Mouse (Mus musculus): Measurements from ENCODE around the gene Shpk. TPM values are rescaled to one million over a fixed set of nuclear protein-coding genes. Genes with fewer than 3 reads are reported as not detected.

Gene Shpk
- polyA plus RNA-seq, 1 experiment from 2014 or later = 3.9 TPM

- no peak for TF ChIP-seq CTCF (IDR thresholded peaks at IDR 0.05; ENCODE audit: low read depth)
- no peak overlapping the region for H3K9ac ChIP-seq (ENCODE audit: low read depth, low read length)
- H3K27me3 ChIP-seq (ENCODE audit: insufficient read depth, low read length) = no peaks in the 10 kb centered on the region
- no peaks in the 10 kb centered on the region for H3K36me3 ChIP-seq (ENCODE audit: insufficient read depth, low read length)
- no peaks in the 10 kb centered on the region for H3K9me3 ChIP-seq (replicated peaks; ENCODE audit: low read length)
- 85% methylated on average over 8 of the region's 8 CpGs for WGBS
- no peak for DNase-seq (ENCODE audit: low spot score)
- 0 out of 2 replicates have a peak, but pooled peaks cover 4% of the 10 kb centered on the region for H3K4me1 ChIP-seq (replicated peaks; ENCODE audit: insufficient read depth, low read length)
- no peak overlapping the region for H3K4me2 ChIP-seq (ENCODE audit: low read length)
- ATAC-seq (replicated peaks; ENCODE audit: low FRiP score, low read depth) = no peak
- H3K27ac ChIP-seq = no peak overlapping the region
- H3K4me3 ChIP-seq (replicated peaks; ENCODE audit: low read depth, low read length) = no peak overlapping the region
These were observed 31.2 kb upstream of the Shpk start for GRCm38 (mm10) chr11:73168071-73168470.

GRCm38 (mm10) chr11:73168576-73168975 is 30.7 kb upstream of the Shpk start:
- 76% methylated on average over 6 of the region's 6 CpGs for WGBS
- H3K4me2 ChIP-seq (ENCODE audit: low read length) = no peak overlapping the region
- no peaks in the 10 kb centered on the region for H3K36me3 ChIP-seq (ENCODE audit: insufficient read depth, low read length)
- no peak for TF ChIP-seq CTCF (IDR thresholded peaks at IDR 0.05; ENCODE audit: low read depth)
- no peak overlapping the region for H3K27ac ChIP-seq
- H3K4me3 ChIP-seq (replicated peaks; ENCODE audit: low read depth, low read length) = no peak overlapping the region
- H3K4me1 ChIP-seq (replicated peaks; ENCODE audit: insufficient read depth, low read length) = 0 out of 2 replicates have a peak, but pooled peaks cover 4% of the 10 kb centered on the region
- ATAC-seq (replicated peaks; ENCODE audit: low FRiP score, low read depth) (no peak), DNase-seq (ENCODE audit: low spot score) (no peak)
- no peaks in the 10 kb centered on the region for H3K9me3 ChIP-seq (replicated peaks; ENCODE audit: low read length)
- no peaks in the 10 kb centered on the region for H3K27me3 ChIP-seq (ENCODE audit: insufficient read depth, low read length)
- H3K9ac ChIP-seq (ENCODE audit: low read depth, low read length) = no peak overlapping the region

- Histone ChIP-seq H3K9me3 (replicated peaks; ENCODE audit: low read length) (no peaks in the 10 kb centered on the region), H3K9ac (ENCODE audit: low read depth, low read length) (no peak overlapping the region), H3K4me2 (ENCODE audit: low read length) (no peak overlapping the region), H3K27me3 (ENCODE audit: insufficient read depth, low read length) (no peaks in the 10 kb centered on the region), H3K36me3 (ENCODE audit: insufficient read depth, low read length) (no peaks in the 10 kb centered on the region), H3K4me1 (replicated peaks; ENCODE audit: insufficient read depth, low read length) (0 out of 2 replicates have a peak, but pooled peaks cover 4% of the 10 kb centered on the region), H3K27ac (no peak overlapping the region), H3K4me3 (replicated peaks; ENCODE audit: low read depth, low read length) (no peak overlapping the region)
- peak; percentile 75 for TF ChIP-seq CTCF (IDR thresholded peaks at IDR 0.05; ENCODE audit: low read depth)
- 56% methylated on average over 4 of the region's 4 CpGs for WGBS
- ATAC-seq (replicated peaks; ENCODE audit: low FRiP score, low read depth) (peak; percentile 37; the same call in 1 of the 2 replicates), DNase-seq (ENCODE audit: low spot score) (peak; percentile 65)
These were observed 30.0 kb upstream of the Shpk start for GRCm38 (mm10) chr11:73169231-73169630.

- Histone ChIP-seq H3K4me1 (replicated peaks; ENCODE audit: insufficient read depth, low read length) (peaks cover 9% of the 10 kb centered on the region; the same call in 1 of the 2 replicates), H3K4me3 (replicated peaks; ENCODE audit: low read depth, low read length) (no peak overlapping the region), H3K9ac (ENCODE audit: low read depth, low read length) (no peak overlapping the region), H3K27ac (0 out of 2 replicates have a peak overlapping the region, but pooled peaks have one; percentile 20), H3K36me3 (ENCODE audit: insufficient read depth, low read length) (peaks cover 3% of the 10 kb centered on the region; the same call in 1 of the 2 replicates), H3K27me3 (ENCODE audit: insufficient read depth, low read length) (no peaks in the 10 kb centered on the region), H3K9me3 (replicated peaks; ENCODE audit: low read length) (no peaks in the 10 kb centered on the region), H3K4me2 (ENCODE audit: low read length) (no peak overlapping the region)
- 43% methylated on average over 5 of the region's 5 CpGs for WGBS
- peak; percentile 23 for DNase-seq (ENCODE audit: low spot score)
- ATAC-seq (replicated peaks; ENCODE audit: low FRiP score, low read depth) = no peak
- no peak for TF ChIP-seq CTCF (IDR thresholded peaks at IDR 0.05; ENCODE audit: low read depth)
These were observed 27.1 kb upstream of the Shpk start for GRCm38 (mm10) chr11:73172186-73172585.

GRCm38 (mm10) chr11:73175612-73176011 is 23.6 kb upstream of the Shpk start:
- H3K36me3 ChIP-seq (ENCODE audit: insufficient read depth, low read length) = peaks cover 3% of the 10 kb centered on the region; the same call in 1 of the 2 replicates
- peaks cover 14% of the 10 kb centered on the region for H3K4me1 ChIP-seq (replicated peaks; ENCODE audit: insufficient read depth, low read length)
- H3K4me2 ChIP-seq (ENCODE audit: low read length) = peak overlapping the region; percentile 79
- no peak for TF ChIP-seq CTCF (IDR thresholded peaks at IDR 0.05; ENCODE audit: low read depth)
- no peaks in the 10 kb centered on the region for H3K27me3 ChIP-seq (ENCODE audit: insufficient read depth, low read length)
- peak overlapping the region; percentile 98 for H3K4me3 ChIP-seq (replicated peaks; ENCODE audit: low read depth, low read length)
- H3K27ac ChIP-seq = peak overlapping the region; percentile 98
- WGBS = 27% methylated on average over 8 of the region's 8 CpGs
- H3K9me3 ChIP-seq (replicated peaks; ENCODE audit: low read length) = no peaks in the 10 kb centered on the region
- ATAC-seq (replicated peaks; ENCODE audit: low FRiP score, low read depth) (peak; percentile 22; the same call in 1 of the 2 replicates), DNase-seq (ENCODE audit: low spot score) (peak; percentile 72)
- peak overlapping the region; percentile 95; the same call in 1 of the 2 replicates for H3K9ac ChIP-seq (ENCODE audit: low read depth, low read length)

- DNase-seq (ENCODE audit: low spot score) (peak; percentile 17), ATAC-seq (replicated peaks; ENCODE audit: low FRiP score, low read depth) (no peak)
- Histone ChIP-seq H3K4me3 (replicated peaks; ENCODE audit: low read depth, low read length) (peak overlapping the region; percentile 98), H3K4me1 (replicated peaks; ENCODE audit: insufficient read depth, low read length) (peaks cover 14% of the 10 kb centered on the region), H3K9me3 (replicated peaks; ENCODE audit: low read length) (no peaks in the 10 kb centered on the region), H3K27me3 (ENCODE audit: insufficient read depth, low read length) (no peaks in the 10 kb centered on the region), H3K9ac (ENCODE audit: low read depth, low read length) (peak overlapping the region; percentile 95), H3K4me2 (ENCODE audit: low read length) (peak overlapping the region; percentile 79), H3K36me3 (ENCODE audit: insufficient read depth, low read length) (peaks cover 3% of the 10 kb centered on the region; the same call in 1 of the 2 replicates), H3K27ac (peak overlapping the region; percentile 98)
- WGBS = 1% methylated on average over 15 of the region's 15 CpGs
- no peak for TF ChIP-seq CTCF (IDR thresholded peaks at IDR 0.05; ENCODE audit: low read depth)
These were observed 23.1 kb upstream of the Shpk start for GRCm38 (mm10) chr11:73176186-73176585.
